In genomic region chr8:73054726-73055125, GRCm38 (mm10) we compare ENCODE assay signal across 20 mouse cellular contexts.
"Had no signal": no experiment of that assay in that cellular context is flagged by ENCODE, and none has a peak within 500 bp of the region (broad histone marks: within the 10 kb centered on the region; RNA-seq: fewer than 3 reads in every experiment).

No protein-coding gene starts in this region.

- H3K27me3 ChIP-seq: liver, embryonic 15.5 days; midbrain, embryonic 12.5 days; neural tube, embryonic 13.5 days; neural tube, embryonic 15.5 days had no signal

- H3K9ac ChIP-seq: liver, embryonic 15.5 days; lung, embryonic 14.5 days; midbrain, embryonic 12.5 days; neural tube, embryonic 13.5 days; neural tube, embryonic 15.5 days had no signal

- H3K4me3 ChIP-seq: liver, embryonic 15.5 days; midbrain, embryonic 10.5 days; midbrain, embryonic 12.5 days; myocyte; neural tube, embryonic 13.5 days; neural tube, embryonic 15.5 days had no signal

- H3K4me2 ChIP-seq: liver, embryonic 15.5 days; lung, embryonic 14.5 days; midbrain, embryonic 12.5 days; neural tube, embryonic 13.5 days; neural tube, embryonic 15.5 days had no signal

- H3K27ac ChIP-seq: liver, embryonic 15.5 days; midbrain, embryonic 10.5 days; midbrain, embryonic 12.5 days; neural tube, embryonic 13.5 days; neural tube, embryonic 15.5 days had no signal

- ATAC-seq: midbrain, embryonic 16.5 days had no signal

- H3K9me3 ChIP-seq: liver, embryonic 15.5 days; midbrain, embryonic 10.5 days; midbrain, embryonic 12.5 days; neural tube, embryonic 13.5 days; neural tube, embryonic 15.5 days had no signal

- H3K4me1 ChIP-seq: liver, embryonic 15.5 days; midbrain, embryonic 10.5 days; midbrain, embryonic 12.5 days; neural tube, embryonic 13.5 days; neural tube, embryonic 15.5 days had no signal

- DNase-seq: lung, adult 18-20 months; lung, embryonic 14.5 days; lung, postnatal 10 days; lung, postnatal 4 days; midbrain, embryonic 14.5 days; retina, postnatal 1 day; right cerebral cortex, adult 18-20 months; right cerebral cortex, postnatal 25 days; right cerebral cortex, postnatal 4 days; spleen, adult 18-20 months; thymus, adult 18-20 months; thymus, postnatal 25 days; thymus, postnatal 4 days had no signal

- H3K36me3 ChIP-seq: liver, embryonic 15.5 days; midbrain, embryonic 10.5 days; midbrain, embryonic 12.5 days; neural tube, embryonic 13.5 days; neural tube, embryonic 15.5 days had no signal
